Mouse (Mus musculus) liver, postnatal 0 days (tissue): ENCODE data around the gene Gfra1. TPM values are rescaled to one million over a fixed set of nuclear protein-coding genes. Genes with fewer than 3 reads are reported as not detected.

ENCODE experiments used
- ATAC-seq: fragments of 200-750 bp; cut with Nextera tagmentation; 2 replicates; pipeline ENCODE4 v1.8.0; 2017; ENCODE audit warnings: mild to moderate bottlenecking, moderate library complexity
- DNase-seq: peaks from one replicate; pipeline ENCODE4 v3.0.0-alpha.2; 2016
- H3K27ac ChIP-seq: fragments of 300-500 bp; sonication (generic); 2 replicates; pipeline ENCODE4 v1.5.1; 2014; ENCODE audit warnings: antibody characterized with exemption, moderate library complexity, mild to moderate bottlenecking, low read depth
- H3K27me3 ChIP-seq: fragments of 300-500 bp; sonication (generic); 2 replicates; pipeline ENCODE4 v1.6.1; 2014; ENCODE audit warnings: low read length, control low read depth, mixed read lengths; ENCODE audit not compliant: insufficient read depth
- H3K36me3 ChIP-seq: fragments of 300-500 bp; sonication (generic); replicated peaks from 2 replicates; pipeline ENCODE4 v1.6.1; 2014; ENCODE audit warnings: mild to moderate bottlenecking, control low read depth, low read length, moderate library complexity, mixed read lengths; ENCODE audit not compliant: insufficient read depth
- H3K4me1 ChIP-seq: fragments of 300-500 bp; sonication (generic); 2 replicates; pipeline ENCODE4 v1.6.1; 2014; ENCODE audit warnings: antibody characterized with exemption, mild to moderate bottlenecking, control low read depth; ENCODE audit not compliant: insufficient read depth
- H3K4me2 ChIP-seq: fragments of 300-500 bp; sonication (generic); 2 replicates; pipeline ENCODE4 v1.6.1; 2014; ENCODE audit warnings: low read depth, mild to moderate bottlenecking, low read length, moderate library complexity, mixed read lengths
- H3K4me3 ChIP-seq: fragments of 300-500 bp; sonication (generic); 2 replicates; pipeline ENCODE4 v1.5.1; 2014; ENCODE audit warnings: low read depth, low read length
- H3K9ac ChIP-seq: fragments of 300-500 bp; sonication (generic); replicated peaks from 2 replicates; pipeline ENCODE4 v1.6.1; 2014; ENCODE audit warnings: mild to moderate bottlenecking, moderate library complexity
- H3K9me3 ChIP-seq: fragments of 300-500 bp; sonication (generic); 2 replicates; pipeline ENCODE4 v1.6.1; 2016; ENCODE audit warnings: mild to moderate bottlenecking, control low read depth, low read length, mixed read lengths
- CTCF ChIP-seq: sonication (generic); IDR thresholded peaks from 2 replicates; pipeline ENCODE4 v1.5.1; 2016; ENCODE audit warnings: antibody characterized with exemption, low read depth
- EP300 ChIP-seq: IDR thresholded peaks from 2 replicates; pipeline ENCODE4 v1.6.1; 2016; ENCODE audit warnings: antibody characterized with exemption, low read depth, mild to moderate bottlenecking
- WGBS: fragments of 180-500 bp; shearing (Covaris S2); extraction: QIAGEN DNeasy Blood & Tissue Kit; methylation state at CpG from one replicate; pipeline ENCODE4 v1.1.7; 2014; ENCODE audit not compliant: insufficient replicate concordance; 5-methylcytosine and 5-hydroxymethylcytosine counted together
- polyA plus RNA-seq: library from polyadenylated mRNA; unstranded; fragments of >200 nt; fragmentation: Nextera tagmentation; extraction: Ambion mirVana; gene quantifications from 2 replicates; pipeline ENCODE4 v1.2.1, GENCODE M21; 2015

Gfra1 gene
- polyA plus RNA-seq, 1 experiment from 2014 or later, result 8.8 TPM

DNA sequence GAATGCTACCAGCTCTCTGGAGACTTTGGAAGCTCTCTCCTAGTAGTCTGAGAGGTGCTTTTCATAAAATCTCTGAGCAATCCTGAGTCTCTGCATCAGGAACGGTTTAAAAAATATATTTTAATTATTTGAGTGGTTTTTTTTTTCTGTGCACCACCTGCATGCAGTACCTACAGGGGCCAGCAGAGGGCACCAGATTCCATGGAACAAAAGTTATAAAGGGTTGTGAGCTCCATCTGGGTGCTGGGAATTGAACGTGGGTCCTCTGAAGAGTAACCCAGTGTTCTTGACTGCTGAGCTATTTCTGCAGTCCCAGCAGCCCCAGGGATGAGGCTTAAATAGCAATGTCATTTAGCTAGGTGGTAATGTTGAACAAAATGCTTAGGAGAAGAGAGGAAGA lies 141.9 kb downstream of the Gfra1 start:
- ATAC-seq (no peak), DNase-seq (peak; percentile 26)
- Histone ChIP-seq H3K9me3 (peaks cover 14% of the 10 kb centered on the region), H3K36me3 (no peaks in the 10 kb centered on the region), H3K9ac (no peak overlapping the region), H3K27ac (no peak overlapping the region), H3K27me3 (no peaks in the 10 kb centered on the region), H3K4me3 (no peak overlapping the region), H3K4me1 (no peaks in the 10 kb centered on the region), H3K4me2 (no peak overlapping the region)
- no peak for TF ChIP-seq EP300
- peak; percentile 67 for TF ChIP-seq CTCF
- WGBS, result 75% methylated on average over 2 of the region's 2 CpGs

- Histone ChIP-seq H3K27ac (no peak overlapping the region), H3K27me3 (no peaks in the 10 kb centered on the region), H3K4me3 (no peak overlapping the region), H3K9ac (no peak overlapping the region), H3K36me3 (no peaks in the 10 kb centered on the region), H3K4me1 (no peaks in the 10 kb centered on the region), H3K4me2 (no peak overlapping the region), H3K9me3 (peaks cover 14% of the 10 kb centered on the region)
- ATAC-seq, result no peak
- 79% methylated on average over 2 of the region's 2 CpGs for WGBS
- DNase-seq, result no peak
- TF ChIP-seq CTCF, result no peak
- TF ChIP-seq EP300, result no peak
Measured at GRCm38 (mm10) chr19:58312492-58312891, 143.2 kb downstream of the Gfra1 start.

DNA sequence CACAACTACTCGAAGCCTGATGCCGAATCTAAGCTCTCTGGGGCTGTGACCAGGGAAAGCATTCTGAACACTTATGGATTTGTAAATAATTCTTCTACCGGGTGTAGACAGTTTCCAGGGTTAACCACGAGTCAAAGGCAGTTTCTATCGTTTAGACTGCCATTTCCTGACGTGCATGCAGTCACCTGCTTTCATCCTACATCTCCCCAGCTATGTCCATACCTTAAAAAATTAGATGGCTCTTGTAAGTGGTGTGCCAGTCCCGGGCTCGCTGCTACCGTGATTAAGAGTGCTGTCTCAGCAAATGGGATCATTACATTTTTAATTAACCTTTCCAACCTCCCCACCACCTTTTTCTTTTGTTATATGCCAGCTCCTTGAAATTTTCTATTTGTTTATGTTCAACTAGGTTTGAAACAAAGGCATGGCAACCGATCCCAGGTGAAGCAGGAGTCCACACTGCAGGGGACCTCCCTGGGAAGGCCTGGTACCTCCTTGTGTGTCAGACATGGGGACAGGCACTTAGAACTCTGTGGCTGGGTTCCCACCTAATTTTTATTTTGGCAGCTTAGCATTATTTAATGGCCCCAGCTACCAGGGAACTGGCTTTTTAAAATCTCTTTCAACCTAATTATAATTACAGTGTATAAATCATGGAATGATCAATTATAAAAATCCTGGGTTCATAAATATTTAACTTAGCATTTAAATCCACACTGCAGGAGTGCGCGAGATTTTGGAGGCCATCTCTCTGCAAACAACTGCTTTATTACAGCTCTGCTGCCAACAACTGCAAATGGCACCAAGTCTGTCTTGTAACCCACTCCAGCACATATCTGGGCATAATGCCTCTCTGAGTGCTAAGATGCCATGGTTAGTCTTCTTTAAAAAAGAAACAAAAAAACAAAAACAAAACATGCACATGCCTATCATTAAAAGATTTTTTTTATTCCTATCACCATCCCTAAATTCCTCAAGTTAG lies 145.1 kb downstream of the Gfra1 start:
- 62% methylated on average over 12 of the region's 12 CpGs for WGBS
- Histone ChIP-seq H3K27ac (no peak overlapping the region), H3K9ac (no peak overlapping the region), H3K36me3 (no peaks in the 10 kb centered on the region; the same call in 1 of the 2 replicates), H3K4me2 (no peak overlapping the region), H3K4me3 (no peak overlapping the region), H3K9me3 (peaks cover 14% of the 10 kb centered on the region), H3K27me3 (no peaks in the 10 kb centered on the region), H3K4me1 (no peaks in the 10 kb centered on the region)
- ATAC-seq (no peak), DNase-seq (no peak)
- no peak for TF ChIP-seq EP300
- no peak for TF ChIP-seq CTCF

GRCm38 (mm10) chr19:58309620-58310275 lies 146.0 kb downstream of the Gfra1 start:
- H3K4me3 ChIP-seq, result no peak overlapping the region
- peaks cover 11% of the 10 kb centered on the region for H3K9me3 ChIP-seq
- DNase-seq (no peak), ATAC-seq (no peak)
- no peak overlapping the region for H3K27ac ChIP-seq
- WGBS, result 69% methylated on average over 14 of the region's 14 CpGs
- no peak overlapping the region for H3K9ac ChIP-seq
- no peaks in the 10 kb centered on the region for H3K27me3 ChIP-seq
- no peak overlapping the region for H3K4me2 ChIP-seq
- no peaks in the 10 kb centered on the region for H3K4me1 ChIP-seq
- H3K36me3 ChIP-seq, result no peaks in the 10 kb centered on the region; the same call in 1 of the 2 replicates
- no peak for TF ChIP-seq EP300
- TF ChIP-seq CTCF, result no peak

GRCm38 (mm10) chr19:58301105-58301504 lies 154.6 kb downstream of the Gfra1 start:
- Histone ChIP-seq H3K27me3 (no peaks in the 10 kb centered on the region), H3K4me2 (no peak overlapping the region), H3K36me3 (no peaks in the 10 kb centered on the region; the same call in 1 of the 2 replicates), H3K9me3 (no peaks in the 10 kb centered on the region), H3K9ac (no peak overlapping the region), H3K4me1 (no peaks in the 10 kb centered on the region), H3K4me3 (no peak overlapping the region), H3K27ac (no peak overlapping the region)
- 83% methylated on average over 7 of the region's 7 CpGs for WGBS
- no peak for ATAC-seq
- TF ChIP-seq CTCF (no peak), EP300 (no peak)
- no peak for DNase-seq

DNA sequence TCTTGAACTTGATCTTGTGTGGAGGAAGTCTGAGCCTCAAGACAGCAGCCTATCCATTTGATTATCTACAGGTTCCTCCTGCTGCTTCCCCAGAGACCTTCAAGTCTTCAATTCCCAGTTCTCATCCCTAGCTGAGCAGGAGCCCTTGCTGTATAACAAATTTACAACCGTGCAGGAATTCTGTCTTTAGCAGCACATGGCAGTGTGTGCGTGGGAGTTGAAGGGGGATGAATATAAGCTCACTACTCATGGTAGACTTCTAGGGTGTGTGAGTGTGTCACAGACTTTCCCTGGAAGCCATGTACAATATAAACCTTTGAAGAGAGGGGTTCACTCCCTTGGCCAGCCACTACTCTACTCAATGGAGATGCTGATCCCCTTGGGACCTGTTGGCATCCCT lies 157.8 kb downstream of the Gfra1 start:
- Histone ChIP-seq H3K9me3 (no peaks in the 10 kb centered on the region), H3K4me1 (no peaks in the 10 kb centered on the region), H3K4me2 (no peak overlapping the region), H3K36me3 (no peaks in the 10 kb centered on the region; the same call in 1 of the 2 replicates), H3K27me3 (no peaks in the 10 kb centered on the region), H3K27ac (no peak overlapping the region), H3K4me3 (no peak overlapping the region), H3K9ac (no peak overlapping the region)
- TF ChIP-seq CTCF, result no peak
- TF ChIP-seq EP300, result no peak
- no peak for ATAC-seq
- 60% methylated on average over 2 of the region's 2 CpGs for WGBS
- no peak for DNase-seq
